Mouse (Mus musculus) urinary bladder, adult 18-20 months (tissue): ENCODE data around the gene Dmrt2.

Source experiments
- DNase-seq, 2 experiments: peaks; one replicate each; pipeline ENCODE4 v3.0.0; 2022; ENCODE audit warnings: low spot score in 2 of 2, mixed read lengths in 2 of 2

Dmrt2 gene

GRCm38 (mm10) chr19:25672101-25672950 is at the start of gene Dmrt2:
Dmrt2 (plus strand) TSS chr19:25672411.
- peak; percentile 39 to 42 for DNase-seq

GRCm38 (mm10) chr19:25628490-25628889 is 43.7 kb upstream of the Dmrt2 start:
- peak in 1 of 2 experiments; percentile 29 for DNase-seq

- DNase-seq, result no peak
Measured at GRCm38 (mm10) chr19:25635119-25635518, 37.1 kb upstream of the Dmrt2 start.

GRCm38 (mm10) chr19:25635622-25636244 is 36.5 kb upstream of the Dmrt2 start:
- peak in 1 of 2 experiments; percentile 35 for DNase-seq

GRCm38 (mm10) chr19:25638766-25639361 is 33.3 kb upstream of the Dmrt2 start:
- DNase-seq, result no peak

GRCm38 (mm10) chr19:25641786-25642185 is 30.4 kb upstream of the Dmrt2 start:
- DNase-seq, result no peak

- no peak for DNase-seq
Measured at GRCm38 (mm10) chr19:25647136-25647535, 25.1 kb upstream of the Dmrt2 start.

- DNase-seq, result no peak
Measured at GRCm38 (mm10) chr19:25648701-25649100, 23.5 kb upstream of the Dmrt2 start.

GRCm38 (mm10) chr19:25650474-25650873 is 21.7 kb upstream of the Dmrt2 start:
- no peak for DNase-seq

- DNase-seq, result no peak
Measured at GRCm38 (mm10) chr19:25652560-25652959, 19.7 kb upstream of the Dmrt2 start.

GRCm38 (mm10) chr19:25654034-25654749 is 18.0 kb upstream of the Dmrt2 start:
- no peak for DNase-seq

- no peak for DNase-seq
Measured at GRCm38 (mm10) chr19:25665486-25666339, 6.5 kb upstream of the Dmrt2 start.

GRCm38 (mm10) chr19:25667836-25668235 is 4.4 kb upstream of the Dmrt2 start:
- no peak for DNase-seq

GRCm38 (mm10) chr19:25669593-25670248 is 2.5 kb upstream of the Dmrt2 start:
- no peak for DNase-seq

- no peak for DNase-seq
Measured at GRCm38 (mm10) chr19:25670571-25671285, 1.5 kb upstream of the Dmrt2 start.

GRCm38 (mm10) chr19:25671681-25672080 is 530 bp upstream of the Dmrt2 start:
- DNase-seq, result no peak

GRCm38 (mm10) chr19:25673224-25674055 is 1.2 kb downstream of the Dmrt2 start:
- DNase-seq, result peak in 1 of 2 experiments; percentile 57

GRCm38 (mm10) chr19:25674056-25674420 is 1.8 kb downstream of the Dmrt2 start:
- no peak for DNase-seq

GRCm38 (mm10) chr19:25674744-25675143 is 2.5 kb downstream of the Dmrt2 start:
- DNase-seq, result no peak
